Mouse (Mus musculus) fat pad, adult 2 months (tissue): ENCODE measurements around the gene Churc1.

Source experiments
- DNase-seq: peaks from one replicate; pipeline ENCODE4 v3.0.0-alpha.2; 2011; ENCODE audit warnings: low read depth, low spot score; ENCODE audit errors: extremely low read depth

Gene Churc1

DNA sequence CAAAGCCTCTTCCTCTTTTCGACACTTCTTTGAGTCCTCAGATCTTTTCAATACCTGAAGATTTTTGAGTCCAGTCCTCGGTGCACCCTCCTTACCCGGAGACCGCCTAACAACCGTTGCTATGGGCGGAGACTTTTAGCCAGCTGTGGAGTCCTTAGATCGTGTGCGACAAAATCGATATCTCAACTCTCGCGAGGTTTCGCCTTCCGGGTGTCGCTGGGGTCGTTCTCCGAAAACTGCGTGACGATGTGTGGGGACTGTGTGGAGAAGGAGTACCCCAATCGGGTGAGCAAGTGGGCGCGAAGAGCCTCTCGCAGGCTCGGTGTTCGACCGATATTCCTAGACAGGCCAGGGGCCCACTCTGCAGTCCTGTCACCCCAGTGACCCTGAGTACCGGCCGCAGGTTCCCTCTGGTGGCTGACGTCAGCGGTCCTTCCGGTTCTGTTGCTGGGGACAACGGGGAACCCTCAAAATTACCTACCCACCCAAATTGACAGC is at the start of gene Churc1, which contains the start of gene Fntb:
Gene Churc1 (plus strand): TSS at position 185 of the 498 bp plus-strand sequence.
Gene Fntb (plus strand): TSS at position 236 of the 498 bp plus-strand sequence.
- DNase-seq: no peak

GRCm38 (mm10) chr12:76718384-76718783 is 47.0 kb upstream of the Churc1 start:
- no peak for DNase-seq

GRCm38 (mm10) chr12:76720572-76720971 is 44.8 kb upstream of the Churc1 start:
- no peak for DNase-seq

DNA sequence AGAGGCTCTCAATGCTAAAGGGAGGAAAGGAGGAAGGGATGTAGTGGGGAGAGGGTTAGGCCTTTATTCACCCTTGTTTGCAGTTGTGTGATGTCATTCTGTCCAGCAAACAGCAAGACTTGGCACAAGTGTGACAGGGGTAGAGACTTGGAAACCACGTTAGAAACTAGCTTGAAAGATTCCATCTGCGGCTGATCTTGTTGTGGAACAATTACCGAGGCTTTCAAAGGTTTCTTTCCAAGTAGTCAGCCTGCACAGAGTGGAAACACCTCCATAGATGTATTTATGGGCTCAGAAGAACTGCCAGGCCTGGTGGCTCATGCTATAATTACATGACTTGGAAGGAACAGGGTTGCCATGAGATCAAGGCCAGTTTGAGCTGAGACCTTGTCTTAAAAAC is 43.3 kb upstream of the Churc1 start:
- no peak for DNase-seq

DNA sequence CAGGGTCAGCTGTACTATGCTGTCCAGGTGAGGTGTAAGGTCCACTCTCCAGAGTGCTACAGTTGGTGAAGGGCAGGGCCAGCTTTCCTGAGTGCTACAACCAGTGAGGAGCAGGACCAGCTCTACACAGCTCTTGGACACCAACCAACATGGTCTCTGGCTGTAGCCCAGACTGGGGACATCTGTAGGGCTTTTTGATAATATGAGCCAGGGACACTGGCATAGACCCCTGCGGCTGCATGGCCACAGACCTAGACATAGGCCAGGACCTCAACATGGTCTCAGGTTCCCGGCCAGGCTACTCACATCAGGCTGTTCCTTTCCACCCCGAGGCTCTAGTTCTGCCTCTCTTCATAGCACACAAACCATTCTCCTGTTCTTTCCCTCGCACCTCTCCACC is 37.4 kb upstream of the Churc1 start:
- no peak for DNase-seq

DNA sequence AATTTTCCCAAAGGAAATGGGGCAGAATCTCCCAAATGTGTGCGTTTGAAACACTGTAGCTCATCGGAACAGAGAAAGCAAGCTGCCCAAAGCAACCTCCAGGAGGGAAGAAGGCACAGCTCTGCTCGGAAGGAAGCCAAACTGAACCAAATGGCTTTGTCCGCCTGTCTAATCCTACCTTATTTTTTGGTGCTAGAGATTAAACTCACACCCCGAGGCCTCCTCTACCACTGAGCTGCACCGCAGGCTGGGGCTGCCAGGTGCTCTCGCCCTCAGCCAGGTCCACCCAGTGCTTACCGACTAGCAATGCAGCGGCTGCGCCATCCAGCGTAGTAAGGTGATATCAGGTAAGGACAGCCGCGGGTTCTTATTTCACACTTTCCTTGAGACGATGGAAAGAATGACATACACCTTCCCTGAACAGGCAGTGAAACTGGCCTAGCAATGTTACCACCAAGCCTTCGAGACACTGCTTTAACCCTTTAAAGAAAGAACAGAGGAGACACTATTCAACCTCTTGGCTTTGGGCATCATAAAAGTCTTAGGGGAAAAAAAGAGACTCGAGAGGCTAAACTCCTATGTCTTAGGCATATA is 14.4 kb upstream of the Churc1 start:
- DNase-seq: no peak

DNA sequence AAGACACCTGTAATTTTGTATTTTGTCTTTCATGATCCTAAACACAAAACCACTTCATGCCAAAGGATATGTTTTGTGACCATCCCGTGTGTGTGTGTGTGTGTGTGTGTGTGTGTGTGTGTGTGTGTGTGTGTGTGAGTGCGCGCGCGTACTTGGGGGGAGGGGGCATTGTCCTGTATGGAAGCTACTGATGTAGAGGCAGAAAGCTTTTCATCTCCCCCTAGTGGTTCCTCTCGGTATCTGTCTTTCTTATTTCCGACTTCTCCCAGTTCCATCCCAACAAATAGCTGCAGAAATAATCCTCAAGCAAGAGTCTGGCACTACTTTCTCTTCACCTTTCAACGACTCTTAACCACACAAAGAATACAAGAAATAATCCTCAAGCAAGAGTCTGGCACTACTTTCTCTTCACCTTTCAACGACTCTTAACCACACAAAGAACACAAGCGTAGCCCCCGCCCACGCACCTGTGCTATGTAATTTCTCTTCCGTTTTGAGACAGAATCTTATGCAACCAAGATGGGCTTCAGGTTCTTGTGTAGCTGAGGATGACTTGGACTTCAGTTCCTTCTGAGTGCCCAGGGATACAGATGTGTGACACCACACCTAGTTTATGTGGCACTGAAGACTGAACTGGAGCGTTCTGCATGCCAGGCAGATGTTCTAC is 12.6 kb upstream of the Churc1 start:
- no peak for DNase-seq

- DNase-seq: no peak
These were observed 728 bp downstream of the Churc1 start for GRCm38 (mm10) chr12:76765901-76766630.

DNA sequence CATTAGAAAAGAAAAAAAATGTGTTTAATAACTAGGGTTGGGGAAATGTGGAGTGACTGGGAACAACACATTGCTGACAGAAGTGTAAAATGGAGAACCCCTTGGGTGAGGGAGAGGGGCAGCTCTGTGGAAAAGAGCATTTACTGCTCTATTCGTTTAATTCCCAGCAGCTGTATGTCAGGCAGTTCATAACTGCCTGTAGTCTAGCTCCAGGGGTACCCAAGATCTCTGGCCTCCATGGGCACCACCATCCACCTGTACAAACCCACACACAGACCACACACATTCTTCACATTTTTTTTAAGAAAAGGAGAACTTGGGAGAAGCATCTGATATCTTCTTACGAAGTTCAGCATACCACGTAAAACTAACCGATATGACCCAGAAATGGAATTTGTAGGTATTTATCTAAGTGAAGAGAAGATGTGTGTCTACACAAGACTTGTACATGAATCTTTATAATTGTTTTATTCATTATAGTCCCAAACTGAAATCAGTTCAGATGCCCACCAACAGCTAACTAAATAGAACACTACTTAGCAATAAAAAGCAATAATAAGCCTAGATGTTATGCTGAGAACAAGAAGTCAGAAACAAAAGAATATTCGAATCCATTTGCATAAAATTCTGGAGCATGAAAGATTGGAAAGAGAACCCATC is 5.6 kb downstream of the Churc1 start:
- no peak for DNase-seq

DNA sequence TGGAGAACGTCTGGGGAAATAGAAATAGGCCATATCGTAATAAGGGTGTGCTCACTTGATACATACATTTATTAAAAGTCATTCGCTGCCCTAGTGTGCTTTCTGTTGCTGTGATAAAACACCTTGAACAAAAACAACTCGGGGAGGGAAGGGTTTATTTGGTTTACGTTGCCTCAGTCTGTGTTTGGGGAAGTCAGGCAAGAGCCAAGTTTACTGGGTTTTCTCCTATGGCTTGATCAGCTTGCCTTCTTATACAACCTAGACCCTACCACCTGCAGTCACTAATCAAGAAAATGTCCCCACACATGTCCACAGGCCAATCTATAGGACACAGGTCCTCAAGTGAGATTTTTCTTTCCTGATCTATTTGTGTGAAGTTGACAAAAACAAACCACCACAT is 6.2 kb downstream of the Churc1 start:
- DNase-seq: no peak

- no peak for DNase-seq
These were observed 9.3 kb downstream of the Churc1 start for GRCm38 (mm10) chr12:76774652-76775051.

- no peak for DNase-seq
These were observed 9.8 kb downstream of the Churc1 start for GRCm38 (mm10) chr12:76775132-76775531.

GRCm38 (mm10) chr12:76776898-76777297 is 11.6 kb downstream of the Churc1 start:
- DNase-seq: no peak

DNA sequence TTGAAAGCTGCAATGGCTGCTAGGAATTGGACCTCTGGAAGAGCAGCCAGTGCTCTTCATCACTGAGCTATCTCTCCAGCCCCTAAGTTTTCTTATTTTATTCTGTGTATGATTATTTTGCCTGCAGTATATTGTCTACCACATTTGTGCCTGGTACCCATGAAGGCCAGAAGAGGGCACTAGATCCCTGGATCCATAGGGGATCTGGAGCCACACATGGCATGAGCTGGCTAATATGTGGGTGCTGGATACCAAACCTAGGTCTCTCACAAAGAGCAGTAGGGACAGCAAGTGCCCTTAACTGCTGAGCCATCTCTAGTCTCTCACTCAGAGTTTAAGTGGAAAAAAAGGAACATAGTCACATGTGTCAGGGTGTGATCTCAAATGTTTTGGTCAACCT is 12.5 kb downstream of the Churc1 start:
- DNase-seq: no peak

DNA sequence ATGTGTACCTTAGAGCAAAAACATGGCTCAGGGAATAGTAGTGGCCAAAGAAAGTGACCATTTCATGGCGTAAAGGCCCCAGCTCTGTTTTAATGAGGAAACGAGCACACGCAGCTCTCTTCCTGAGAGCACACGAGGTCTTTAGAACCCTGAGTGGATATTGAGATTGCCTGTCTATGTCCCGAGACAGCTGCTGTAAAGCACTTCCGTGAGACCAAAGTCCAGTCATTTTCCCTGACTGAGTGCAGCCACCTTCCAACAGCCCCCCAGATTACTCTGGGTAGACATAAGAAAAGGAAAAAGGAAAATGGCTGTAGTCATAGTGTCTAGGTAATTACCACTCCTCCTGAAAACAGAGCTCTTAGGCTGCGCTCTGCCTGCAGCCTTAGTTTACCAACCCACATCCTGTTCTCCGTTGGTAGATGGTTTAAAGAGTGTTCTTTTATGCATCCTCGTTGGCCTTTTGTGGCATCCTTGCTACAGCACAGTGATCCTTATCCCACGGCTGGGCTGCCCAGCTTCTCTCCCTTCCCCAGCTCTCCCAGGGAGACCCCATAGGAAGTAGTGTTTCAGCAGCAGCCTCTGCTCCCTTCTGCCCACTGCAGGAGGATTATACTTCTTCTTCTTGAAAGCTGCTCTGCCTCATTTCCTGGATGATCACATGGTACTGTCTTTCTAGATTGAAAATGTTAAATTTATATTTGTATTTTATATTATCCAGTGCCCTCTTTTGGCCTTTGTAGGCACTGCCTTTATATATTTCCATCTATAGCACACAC is 13.2 kb downstream of the Churc1 start:
- no peak for DNase-seq

GRCm38 (mm10) chr12:76779951-76780350 is 14.6 kb downstream of the Churc1 start:
- DNase-seq: no peak

DNA sequence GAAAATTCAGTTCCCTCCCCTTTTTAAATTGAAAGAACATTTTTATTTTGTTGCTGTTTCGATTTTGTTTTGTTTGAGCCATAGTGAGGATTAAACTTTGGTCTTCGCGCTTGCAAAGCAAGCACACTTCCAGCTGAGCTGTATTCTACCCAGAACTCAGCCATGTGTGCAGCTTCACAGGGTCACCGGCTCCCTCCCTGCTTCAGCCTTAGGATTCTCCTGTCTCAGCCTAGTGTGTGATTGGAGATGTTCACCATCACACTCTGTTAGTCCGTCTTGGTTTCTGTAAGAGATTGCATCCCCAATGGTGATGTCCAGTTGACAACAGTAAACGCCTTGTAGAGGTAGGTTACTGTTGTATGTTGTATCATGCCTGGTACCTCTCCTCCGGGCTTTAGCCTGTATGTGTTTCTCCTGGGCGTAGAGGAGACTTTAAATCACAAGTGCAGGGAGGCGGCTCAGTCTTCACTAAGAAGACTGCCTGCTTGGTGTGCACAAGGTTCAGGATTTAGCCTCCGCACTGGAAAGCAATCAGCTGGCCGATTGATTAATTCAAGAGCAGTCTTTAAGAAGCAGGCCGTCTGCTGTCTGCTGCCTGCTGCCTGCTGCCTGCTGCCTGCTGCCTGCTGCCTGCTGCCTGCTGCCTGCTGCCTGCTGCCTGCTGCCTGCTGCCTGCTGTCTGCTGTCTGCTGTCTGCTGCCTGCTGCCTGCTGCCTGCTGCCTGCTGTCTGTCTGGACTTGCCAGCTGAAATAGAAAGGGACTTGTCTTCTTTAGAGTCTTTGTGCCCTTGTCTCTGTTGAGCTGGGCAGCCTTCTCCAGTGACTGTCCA is 15.5 kb downstream of the Churc1 start:
- no peak for DNase-seq

- DNase-seq: no peak
These were observed 18.8 kb downstream of the Churc1 start for GRCm38 (mm10) chr12:76784056-76784619.

DNA sequence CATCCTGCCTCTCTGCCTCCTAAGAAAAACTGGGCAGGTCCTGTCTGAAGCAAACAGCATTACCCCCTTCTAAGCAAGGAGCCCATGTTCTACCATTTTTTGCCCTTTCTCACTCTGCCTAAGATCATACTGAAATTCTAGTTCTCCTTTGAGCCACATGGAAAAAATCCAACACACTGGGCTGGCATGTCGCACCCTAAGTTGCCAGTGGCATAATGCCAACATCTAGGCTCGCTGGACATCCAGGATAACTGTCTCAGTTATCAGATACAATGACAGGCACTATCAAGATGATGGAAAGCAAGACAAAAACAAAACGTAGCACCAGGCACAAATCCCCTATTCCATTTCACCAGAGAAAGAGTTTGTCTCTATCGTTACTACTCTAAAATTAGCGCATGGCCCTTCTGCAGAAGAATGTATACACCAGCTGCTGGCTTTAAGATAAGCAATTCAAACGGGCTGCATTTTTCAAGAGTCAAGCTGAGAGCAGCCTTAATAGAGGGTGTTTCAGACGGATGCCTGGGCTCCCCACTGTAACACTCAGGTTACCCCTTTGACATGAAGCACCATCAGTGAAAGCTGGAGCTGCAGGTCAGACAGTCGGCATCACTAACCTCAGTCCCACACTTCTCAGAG is 25.2 kb downstream of the Churc1 start:
- no peak for DNase-seq
